Mouse (Mus musculus): ENCODE measurements around the gene Camk1d. TPM values are rescaled to one million over a fixed set of nuclear protein-coding genes. Genes with fewer than 3 reads are reported as not detected.
"Not testable (repeated sequence)": the region's sequence is repeated elsewhere in the genome, so short reads cannot be mapped to it uniquely, and the experiment has no call there.

The Camk1d gene
- total RNA-seq, 2 experiments from 2014 or later: 5.0 TPM

DNA sequence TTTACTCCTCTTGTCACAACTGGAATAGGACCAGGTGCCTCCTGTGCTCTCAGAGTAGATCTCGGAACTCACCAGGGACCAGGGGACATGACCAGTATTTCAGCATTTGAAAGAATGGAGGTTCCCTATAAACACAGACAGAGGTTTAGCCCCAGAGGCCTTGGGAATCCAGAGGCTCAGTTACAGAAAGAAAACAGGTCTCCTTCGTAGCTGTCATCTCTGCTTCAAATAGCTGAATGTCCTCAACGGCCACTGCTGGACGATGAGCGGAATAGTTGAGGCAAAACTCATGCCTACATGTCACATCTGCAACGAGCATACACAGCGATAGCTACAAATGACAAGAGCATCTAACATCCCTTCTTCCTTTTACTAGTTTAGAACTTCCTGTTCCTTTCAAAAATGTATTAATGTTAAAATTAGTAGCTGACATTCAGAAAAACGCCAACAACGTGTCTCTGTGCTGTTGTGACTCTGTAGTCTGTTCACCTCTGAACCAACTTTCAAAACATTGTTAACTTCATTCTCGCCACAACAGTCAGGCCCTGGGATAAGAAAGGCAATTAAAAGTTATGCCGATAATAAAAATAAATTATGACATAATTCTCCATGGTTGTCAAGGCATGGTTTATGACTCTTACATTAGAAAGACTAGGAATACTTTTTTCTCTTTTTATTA lies 82.5 kb downstream of the Camk1d start:
- DNase-seq: no peak
- intact Hi-C loops (cut with DNase I): no loop called here

DNA sequence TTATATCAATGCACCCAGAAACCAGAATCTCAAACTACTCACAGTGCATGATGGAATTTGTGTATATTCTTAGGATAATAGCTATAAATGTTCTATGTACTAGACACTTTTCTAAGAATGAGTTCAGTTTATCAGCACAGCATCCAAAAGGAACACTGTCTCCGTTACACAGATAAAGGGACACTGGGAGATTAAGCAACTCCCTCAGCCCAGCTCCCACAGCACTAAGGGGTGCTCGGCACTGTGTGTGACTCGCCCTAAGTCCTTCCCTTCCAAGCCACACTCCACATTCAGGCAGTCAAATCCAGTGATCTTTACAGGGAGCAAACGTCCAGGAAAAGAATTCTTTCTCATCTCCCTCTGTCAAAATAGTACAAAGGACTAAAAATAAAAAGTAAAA lies 83.6 kb downstream of the Camk1d start:
- no peak for DNase-seq
- intact Hi-C loops (cut with DNase I): no loop called here

DNA sequence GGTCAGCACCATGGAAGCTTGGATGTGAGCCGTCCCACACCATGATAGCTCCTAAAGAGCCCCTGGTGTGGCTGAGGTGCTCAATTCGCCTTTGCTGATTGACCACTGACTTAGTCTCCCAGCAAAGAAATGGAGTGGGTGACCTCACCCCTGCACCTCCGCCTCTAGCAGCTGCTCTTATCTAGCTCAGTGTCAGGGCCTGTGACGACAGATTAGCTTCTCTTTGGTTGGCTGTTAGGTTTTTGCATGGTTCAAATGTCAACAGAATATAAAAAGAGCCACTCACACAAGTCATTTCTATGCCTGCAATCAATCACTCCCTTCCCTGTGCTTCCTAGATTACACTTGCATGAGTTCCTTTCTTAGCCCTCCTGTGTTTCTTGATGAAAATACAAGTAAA lies 89.9 kb downstream of the Camk1d start:
- no peak for DNase-seq
- intact Hi-C loops (cut with DNase I): no loop called here

DNA sequence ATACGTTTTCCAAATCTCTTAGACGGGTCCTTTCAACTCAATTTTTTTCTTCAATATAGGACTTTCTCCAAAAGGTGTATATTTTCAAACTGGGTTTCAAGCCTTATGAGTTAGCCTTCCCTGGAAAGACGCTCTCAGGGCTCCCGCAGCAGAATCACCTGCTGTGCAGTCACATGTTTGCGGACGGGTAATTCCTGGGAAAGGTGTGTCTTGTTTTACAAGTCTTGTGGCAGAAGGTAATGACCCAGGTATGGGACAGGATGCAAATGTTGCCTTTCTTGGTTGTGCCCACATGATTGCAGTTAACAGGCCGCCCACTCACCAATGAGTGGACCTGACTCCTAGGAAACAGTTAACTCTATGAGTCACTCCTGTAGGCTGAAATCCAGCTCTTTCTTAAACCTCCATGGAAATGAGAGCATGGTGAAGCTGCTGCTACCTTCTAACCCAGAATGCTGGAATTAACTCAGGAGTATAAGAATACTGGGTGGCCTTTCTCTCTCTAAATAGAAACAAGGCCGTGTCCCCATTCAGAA lies 95.9 kb downstream of the Camk1d start:
- DNase-seq: no peak
- intact Hi-C loops (cut with DNase I): no loop called here

DNA sequence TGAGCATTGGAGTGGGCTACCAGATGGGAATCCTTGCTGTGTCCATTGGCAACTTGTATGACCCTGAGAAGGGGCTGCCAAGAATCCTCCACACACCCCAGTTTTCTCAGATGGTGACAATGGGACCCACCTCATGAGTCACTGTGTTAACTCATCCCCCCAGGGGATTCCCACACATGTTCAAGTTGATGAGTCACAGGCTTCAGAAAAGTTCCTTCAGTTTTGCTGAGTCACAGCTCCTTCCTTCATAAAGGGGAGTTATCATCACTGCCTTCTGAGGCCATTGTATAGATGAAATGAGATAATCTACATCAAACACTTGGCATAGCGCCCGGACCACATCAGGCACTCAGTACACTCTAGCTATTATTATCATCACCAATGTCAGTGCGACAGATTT lies 99.4 kb downstream of the Camk1d start:
- intact Hi-C loops (cut with DNase I): no loop called here

DNA sequence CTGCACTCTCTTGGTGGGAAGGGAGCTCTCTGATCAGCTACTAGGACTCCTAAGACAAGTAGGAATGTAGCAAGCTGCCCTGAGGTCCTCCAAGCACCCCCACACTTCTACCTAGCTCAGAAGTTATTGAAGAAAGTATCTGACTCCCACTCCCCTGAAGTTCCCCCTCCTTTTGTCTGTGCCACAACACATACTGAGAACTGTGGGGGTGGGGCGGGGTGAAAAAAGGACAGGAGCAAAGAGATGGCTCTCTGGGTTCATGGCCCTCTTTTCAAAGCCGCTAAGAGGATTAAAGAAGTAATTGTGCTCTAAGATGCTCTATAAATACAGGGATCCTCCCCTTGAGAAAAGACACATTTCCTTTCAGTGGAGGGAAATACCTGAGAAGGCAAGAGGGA lies 100.0 kb downstream of the Camk1d start:
- intact Hi-C loops (cut with DNase I): no loop called here
- DNase-seq: no peak

More for the DNA sequence above, 99.4 kb downstream of the Camk1d start:
- DNase-seq: peak; percentile 42 to 46

DNA sequence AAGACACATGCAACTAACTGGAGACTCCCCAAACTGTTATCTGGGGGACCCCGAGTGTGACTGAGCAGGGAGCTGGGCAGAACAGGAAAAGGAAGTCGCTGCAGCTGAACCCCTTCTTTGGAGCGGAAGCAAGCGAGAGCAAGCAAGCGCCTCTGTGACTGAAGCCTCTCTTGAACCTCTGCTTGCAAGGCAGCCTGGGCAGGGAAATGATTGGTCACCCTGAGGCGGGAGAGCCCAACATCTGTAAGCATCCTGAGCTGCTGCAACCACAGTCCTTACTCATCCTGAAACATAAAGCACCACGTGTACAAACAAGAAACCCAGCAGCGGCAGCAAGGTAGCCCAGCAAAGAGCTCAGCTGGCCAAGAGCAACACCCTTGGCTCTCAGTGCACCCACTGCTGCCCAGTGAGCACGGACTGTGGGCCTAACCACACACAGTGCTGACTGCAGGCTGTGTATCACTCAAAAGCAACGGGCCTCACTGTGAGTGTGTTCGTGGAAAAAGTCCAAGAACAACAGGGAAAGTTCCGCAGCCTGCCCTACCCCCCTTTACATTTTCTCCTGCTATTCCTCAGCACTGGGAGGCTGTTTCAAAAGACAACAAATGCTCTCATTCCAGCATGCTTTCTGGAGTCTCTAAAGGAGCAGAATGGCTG lies 100.5 kb downstream of the Camk1d start:
- intact Hi-C loops (cut with DNase I): no loop called here
- DNase-seq: peak; percentile 20 to 43

DNA sequence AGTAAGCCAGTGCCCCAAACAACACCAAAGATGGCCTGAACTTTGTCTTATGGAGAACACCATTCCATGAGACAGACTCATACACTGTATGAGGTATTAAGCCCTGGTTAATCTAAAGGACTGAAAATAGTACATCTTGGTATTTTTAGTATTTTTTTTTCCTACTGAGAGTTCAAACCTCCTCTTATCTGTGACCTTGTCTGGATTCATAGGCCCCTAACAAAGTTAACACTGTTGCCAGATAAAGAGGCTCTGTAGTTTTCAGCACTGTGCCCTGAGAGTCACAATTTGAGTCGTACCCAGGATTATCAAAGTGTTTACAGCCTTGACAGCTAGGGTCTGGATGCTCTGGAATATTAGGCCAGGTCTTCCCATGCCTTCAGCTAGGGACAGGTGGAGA lies 102.7 kb downstream of the Camk1d start:
- no peak for DNase-seq

DNA sequence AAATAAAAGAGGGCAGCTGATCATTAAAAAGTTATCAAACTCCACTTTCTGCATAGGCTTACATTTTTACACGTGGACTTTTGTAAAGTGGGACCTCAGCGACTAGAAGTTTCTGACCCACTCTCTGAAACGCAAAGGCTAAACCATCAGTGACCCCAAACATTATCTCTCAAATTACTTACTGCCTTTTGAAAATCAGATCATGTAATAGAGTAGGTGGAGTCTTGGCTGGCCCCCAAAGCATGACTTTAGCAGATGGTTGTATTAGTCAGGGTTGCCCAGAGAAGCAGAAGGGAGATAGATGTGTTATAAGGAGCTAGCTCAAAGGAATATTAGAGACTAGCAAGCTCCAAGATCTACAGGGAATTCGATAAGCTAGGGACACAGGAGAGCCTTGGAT lies 103.8 kb downstream of the Camk1d start:
- no peak for DNase-seq
- intact Hi-C loops (cut with DNase I): no loop called here

More for the DNA sequence above, 102.7 kb downstream of the Camk1d start:
- intact Hi-C loops (cut with DNase I): no loop called here

DNA sequence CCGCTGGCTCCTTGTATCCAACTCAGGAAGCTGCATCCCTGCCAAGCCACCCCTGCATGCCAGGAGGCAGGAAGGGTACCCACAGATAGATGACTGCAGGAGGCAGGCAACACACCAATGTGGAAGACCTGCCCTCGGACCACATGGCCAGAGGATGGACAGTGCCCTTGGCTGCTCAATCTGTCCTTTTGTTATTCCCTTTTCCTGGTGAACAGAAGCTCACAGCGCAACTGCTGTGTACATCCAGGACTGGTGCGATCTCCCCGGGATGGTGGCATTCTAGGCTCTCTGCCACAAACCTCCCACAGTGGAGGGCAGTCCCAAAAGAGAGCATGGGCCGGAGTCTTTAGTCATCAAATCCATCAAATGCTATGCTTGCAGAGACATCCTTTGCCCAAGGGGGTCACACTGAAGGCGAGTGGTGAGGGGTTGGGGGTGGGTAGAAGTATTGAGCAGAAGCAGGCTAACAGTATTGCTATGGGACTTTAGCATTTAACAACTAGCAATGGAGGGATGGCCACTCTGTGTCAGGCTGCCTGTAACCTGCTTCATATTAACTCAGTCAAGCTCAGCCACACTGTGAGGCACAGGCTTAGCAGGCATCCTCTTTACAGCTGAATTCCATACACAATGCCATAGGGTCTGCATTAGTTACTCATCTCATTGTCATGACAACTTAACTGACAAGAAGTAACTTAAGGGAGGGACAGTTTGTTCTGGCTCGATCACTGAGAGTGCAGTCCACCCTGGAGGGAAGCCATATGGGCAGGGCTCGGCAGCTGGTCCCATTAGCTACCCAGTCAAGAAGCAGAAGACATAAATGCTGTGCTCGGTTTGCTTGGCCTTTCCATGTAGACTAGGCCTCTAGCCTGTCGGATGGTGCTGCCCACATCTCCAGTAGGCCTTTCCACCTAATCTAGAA lies 106.1 kb downstream of the Camk1d start:
- intact Hi-C loops (cut with DNase I): no loop called here
- DNase-seq: no peak

DNA sequence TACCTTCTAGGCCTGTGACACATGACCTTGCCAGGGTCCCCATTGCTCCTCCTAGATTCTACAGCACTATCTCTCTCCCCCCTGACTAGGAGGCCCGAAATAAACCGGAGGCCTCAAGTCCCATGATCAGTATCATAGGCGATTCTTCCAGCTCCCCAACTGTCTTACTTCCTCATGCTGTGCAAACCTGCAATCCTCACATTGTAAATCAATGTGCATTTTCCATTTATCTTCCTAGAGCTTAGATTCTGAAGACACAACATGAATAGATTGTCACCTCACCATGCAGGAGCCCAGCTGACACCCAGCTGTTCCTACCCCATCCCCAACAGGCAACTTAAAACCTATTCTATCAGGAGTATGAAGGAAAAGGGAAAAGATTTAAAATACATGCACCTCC lies 108.5 kb downstream of the Camk1d start:
- intact Hi-C loops (cut with DNase I): no loop called here
- no peak for DNase-seq

DNA sequence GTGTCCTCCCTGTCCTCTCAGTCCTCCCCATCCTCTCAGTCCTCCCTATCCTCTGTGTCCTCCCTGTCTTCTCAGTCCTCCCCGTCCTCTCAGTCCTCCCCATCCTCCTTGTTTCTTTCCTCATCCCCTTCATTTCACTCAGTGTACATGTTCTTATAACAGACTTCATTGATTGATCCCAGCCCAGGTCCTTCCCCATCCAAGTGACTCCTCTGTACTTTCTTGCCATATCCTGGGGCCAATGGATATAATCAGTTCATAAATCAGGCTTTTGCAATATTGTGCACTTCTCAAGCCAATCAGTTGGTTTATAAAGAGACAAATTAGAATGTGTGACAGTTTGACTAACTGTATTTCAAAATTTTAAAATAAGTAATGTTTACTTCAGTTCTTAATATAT lies 112.3 kb downstream of the Camk1d start:
- intact Hi-C loops (cut with DNase I): no loop called here
- DNase-seq: no peak

DNA sequence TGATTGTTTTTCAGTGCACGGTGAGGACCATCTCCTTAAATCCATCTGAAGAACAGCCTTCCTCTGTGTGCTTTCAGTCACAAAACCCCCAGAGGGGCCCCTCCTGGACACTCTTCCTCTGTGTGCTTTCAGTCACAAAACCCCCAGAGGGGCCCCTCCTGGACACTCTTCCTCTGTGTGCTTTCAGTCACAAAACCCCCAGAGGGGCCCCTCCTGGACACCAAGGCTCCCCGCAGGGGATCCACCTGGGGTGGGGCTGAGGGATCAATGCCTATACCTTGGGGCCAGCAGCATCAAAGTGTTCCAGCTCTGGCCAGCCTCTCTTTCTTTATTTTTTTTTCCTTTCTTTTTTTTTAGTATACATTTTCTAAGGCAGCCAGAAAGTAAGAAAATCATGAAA lies 113.1 kb downstream of the Camk1d start:
- DNase-seq; intact Hi-C loops (cut with DNase I): not testable (repeated sequence)

DNA sequence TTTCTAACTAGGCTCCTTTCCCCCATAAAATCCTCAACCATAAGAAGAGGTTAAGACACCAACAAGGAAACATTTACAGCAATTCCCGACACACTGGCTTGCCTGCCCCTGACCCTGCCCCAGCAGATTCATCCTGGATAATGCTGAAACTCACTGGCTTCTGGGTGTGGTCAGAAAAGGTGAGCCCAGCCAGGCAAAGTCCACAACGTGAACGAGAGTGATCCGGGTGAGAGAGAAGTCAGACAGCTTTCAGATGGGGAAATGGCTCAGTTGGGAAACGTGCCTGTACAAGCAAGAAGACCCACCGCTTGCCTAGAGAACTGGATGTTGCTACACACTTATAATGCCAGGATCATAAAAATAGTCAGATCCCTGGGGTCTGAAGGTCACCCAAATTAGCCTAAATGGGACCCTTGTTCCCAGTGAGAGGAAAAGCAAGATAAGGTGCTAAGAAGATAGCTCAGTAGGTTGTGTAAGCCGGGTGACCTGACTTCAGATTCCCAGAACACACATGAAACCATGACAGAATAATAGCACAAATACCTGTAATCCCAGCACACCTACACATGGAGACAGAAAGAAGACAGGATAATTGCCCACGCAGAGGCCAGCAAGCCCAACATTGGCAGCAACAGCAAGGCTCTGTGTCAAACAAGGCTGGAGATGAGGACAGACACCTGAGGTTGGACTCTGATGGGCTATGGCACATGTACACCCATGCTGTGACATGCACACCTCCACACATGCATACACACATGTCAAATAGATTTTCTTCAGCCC lies 113.9 kb downstream of the Camk1d start:
- intact Hi-C loops (cut with DNase I): no loop called here
- no peak for DNase-seq

DNA sequence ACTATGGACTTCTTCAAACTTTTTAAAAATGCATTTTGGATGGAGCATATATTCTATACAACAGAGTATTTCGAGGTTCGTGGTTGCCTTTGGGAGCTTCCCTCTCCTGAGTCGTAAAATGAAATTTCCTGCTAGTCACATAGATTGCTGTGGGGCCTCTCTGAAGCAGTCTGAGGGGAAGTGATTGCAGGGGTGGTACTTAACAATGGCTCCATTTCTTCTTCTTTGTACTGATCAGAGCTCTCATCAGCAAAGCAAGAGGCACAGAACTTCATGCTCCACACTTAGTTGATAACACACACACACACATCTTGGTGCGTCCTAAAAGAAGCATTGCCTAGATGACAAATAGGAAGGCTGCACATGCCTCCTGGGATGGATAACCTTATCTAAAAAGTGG lies 114.6 kb downstream of the Camk1d start:
- intact Hi-C loops (cut with DNase I): no loop called here

DNA sequence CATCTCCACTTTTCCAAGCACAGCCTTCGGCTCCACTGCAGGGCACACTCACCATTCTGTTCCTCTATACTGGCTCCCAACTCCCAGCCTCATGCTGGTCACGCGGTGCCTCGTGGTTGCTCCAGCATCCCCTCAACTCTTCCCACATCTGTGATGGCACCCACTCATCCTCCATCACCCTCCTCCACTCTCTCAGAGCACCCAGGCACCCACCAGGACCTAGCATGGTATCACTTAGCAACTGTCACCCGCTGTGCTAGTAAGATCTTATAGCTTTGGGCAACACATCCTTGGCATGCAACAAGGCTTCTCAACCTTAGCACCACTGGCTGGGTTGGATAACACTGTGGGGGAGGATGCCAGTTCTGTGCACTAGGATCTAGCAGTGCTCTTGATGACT lies 115.8 kb downstream of the Camk1d start:
- no peak for DNase-seq
- intact Hi-C loops (cut with DNase I): no loop called here

More for the DNA sequence above, 114.6 kb downstream of the Camk1d start:
- DNase-seq: no peak

DNA sequence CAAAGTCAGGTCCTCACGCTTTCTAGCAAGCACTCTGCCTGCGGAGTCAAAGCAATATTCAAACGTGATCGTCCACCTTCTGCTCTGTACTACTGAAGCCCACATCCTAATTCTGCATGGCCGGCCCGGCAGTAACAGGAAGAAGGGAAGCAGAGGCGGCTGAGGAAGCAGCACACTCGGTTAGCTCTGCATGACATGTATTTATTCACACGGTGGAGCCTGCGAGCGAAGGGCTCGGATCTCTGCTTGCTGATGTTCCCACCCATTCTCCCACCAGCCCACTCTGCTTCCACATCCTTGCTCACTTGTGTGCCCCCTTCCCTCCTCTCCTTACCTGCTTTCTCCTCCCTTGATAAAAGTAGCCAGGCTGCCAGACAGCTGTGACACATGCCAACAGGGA lies 117.4 kb downstream of the Camk1d start:
- intact Hi-C loops (cut with DNase I): no loop called here
- no peak for DNase-seq

DNA sequence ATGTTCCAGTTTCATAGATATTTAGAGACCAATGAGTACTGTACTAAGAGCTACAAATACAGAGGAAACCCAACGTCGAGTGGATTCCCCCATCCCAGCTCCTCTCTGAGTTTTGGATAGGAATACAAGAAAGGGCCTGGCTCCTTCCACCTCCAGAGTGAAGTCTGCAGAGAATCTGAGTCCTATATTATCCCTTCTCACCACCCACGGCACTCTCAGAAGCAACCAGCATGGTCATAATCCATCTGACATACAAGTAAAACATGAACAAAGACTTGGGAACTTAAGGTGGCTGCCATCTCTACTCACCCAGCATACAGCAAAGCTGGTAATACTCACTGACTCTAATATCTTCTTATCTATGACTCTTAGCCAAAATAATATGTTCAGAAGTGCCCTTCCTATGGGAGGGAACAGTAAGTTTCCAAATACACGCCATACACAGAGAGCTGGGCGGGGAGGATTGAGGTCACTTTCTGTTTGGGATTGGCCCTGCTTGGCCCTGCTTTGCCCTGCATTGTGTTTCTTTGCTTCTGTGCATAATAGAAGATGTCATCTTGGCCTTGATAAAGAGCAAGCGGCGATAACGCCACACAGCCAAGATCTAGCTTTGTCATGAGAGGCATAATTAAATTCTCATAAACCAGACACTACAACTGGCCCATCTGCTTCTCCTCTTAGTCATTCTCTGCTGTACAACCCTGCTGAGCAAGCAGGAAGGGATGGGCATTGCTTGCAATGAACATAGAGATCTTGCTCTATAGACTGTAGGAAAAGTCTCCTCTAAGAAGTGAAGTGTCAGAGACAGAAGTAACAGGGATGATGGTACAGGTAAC lies 118.7 kb downstream of the Camk1d start:
- intact Hi-C loops (cut with DNase I): no loop called here

DNA sequence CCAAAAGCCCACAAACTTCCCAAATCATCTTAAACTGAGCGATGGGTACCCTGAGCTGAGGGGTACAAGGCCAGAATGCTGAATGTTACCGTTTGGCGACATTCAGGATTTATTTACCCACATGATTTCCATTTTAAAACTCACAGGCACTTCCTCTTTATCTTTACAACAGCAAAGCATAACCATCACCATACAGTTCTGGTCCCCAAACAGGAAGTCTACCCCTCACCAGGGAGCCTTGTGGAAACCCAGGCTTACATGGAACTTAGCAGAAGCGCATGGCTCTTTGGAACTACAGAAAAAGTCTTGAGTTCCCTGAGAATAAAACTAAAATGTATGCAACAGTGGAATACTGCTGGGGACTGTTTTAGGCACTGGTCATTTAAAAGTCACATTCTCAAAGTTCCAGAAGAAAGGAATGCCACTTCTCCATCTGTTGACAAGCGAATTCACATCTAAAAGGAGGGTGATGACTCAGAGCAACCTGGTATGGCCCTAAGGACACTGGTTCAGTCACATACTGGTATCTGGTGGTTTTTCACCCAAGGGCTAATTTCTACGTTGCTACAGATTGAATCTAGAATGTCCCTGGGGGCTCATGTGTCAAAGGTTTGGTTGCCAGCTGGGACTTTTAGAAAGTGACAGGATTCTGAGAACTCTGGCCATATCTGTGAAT lies 121.7 kb downstream of the Camk1d start:
- DNase-seq: no peak
- intact Hi-C loops (cut with DNase I): no loop called here

More for the DNA sequence above, 118.7 kb downstream of the Camk1d start:
- no peak for DNase-seq

Data from heart, postnatal 14 days (tissue).